Comparison of ENCODE assay signal across 23 mouse cellular contexts in genomic region chr17:26624999-26625398, GRCm38 (mm10). TPM values are rescaled to one million over a fixed set of nuclear protein-coding genes. Genes with fewer than 3 reads are reported as not detected.
A peak's percentile ranks its signal among the peaks of the same experiment; 100 is the strongest.
DNase-seq lines count a peak whose midpoint lies in the region; ATAC-seq and TF ChIP-seq lines count a peak whose summit lies in the region.
"Had no signal": no experiment of that assay in that cellular context is flagged by ENCODE, and none has a peak within 500 bp of the region (broad histone marks: within the 10 kb centered on the region; RNA-seq: fewer than 3 reads in every experiment).

No protein-coding gene starts in this region.

- 43% methylated on average over 10 of the region's 10 CpGs for WGBS in heart, adult 2 months
- WGBS in heart, embryonic 12.5 days, result 86% methylated on average over 10 of the region's 10 CpGs

- no peak for TF ChIP-seq CTCF in heart, adult 2 months (IDR thresholded peaks at IDR 0.05)

- H3K4me3 ChIP-seq in heart, adult 2 months, result no peak overlapping the region
- H3K4me3 ChIP-seq in heart, embryonic 12.5 days, result no peak overlapping the region
- H3K4me3 ChIP-seq: embryonic facial prominence, embryonic 12.5 days; embryonic facial prominence, embryonic 15.5 days; heart, embryonic 15.5 days had no signal

- TF ChIP-seq EP300 in heart, adult 2 months (IDR thresholded peaks at IDR 0.05; ENCODE audit: insufficient read depth, low read depth, low read length), result no peak

- peak; percentile 56 for DNase-seq in adrenal gland, postnatal 10 days
- no peak for DNase-seq in adrenal gland, adult 2 months
- peak; percentile 70 for DNase-seq in gastrocnemius, adult 18-20 months (ENCODE audit: low spot score)
- DNase-seq in gastrocnemius, postnatal 10 days, result no peak
- DNase-seq in heart, adult 2 months, result peak in 1 of 2 experiments; percentile 52
- DNase-seq: cerebellum, adult 11-12 months; cerebellum, adult 9-10 months; cerebellum, postnatal 25 days; forebrain, postnatal 0 days; gastrocnemius, postnatal 25 days; heart, postnatal 4 days; kidney, adult 2 months had no signal

- ATAC-seq in heart, embryonic 12.5 days (ENCODE audit: insufficient number of reproducible peaks, low FRiP score), result no peak
- ATAC-seq in inflammation-experienced regulatory T-cells, adult 6 months, result no peak
- ATAC-seq: activated CD4-positive, CD25-positive, alpha-beta regulatory T cell, adult 4 months; forebrain, embryonic 14.5 days; forebrain, postnatal 0 days; hindbrain, postnatal 0 days; intestine, postnatal 0 days had no signal

- peaks cover 25% of the 10 kb centered on the region for H3K4me1 ChIP-seq in heart, adult 2 months (ENCODE audit: control insufficient read depth, insufficient read depth, low read length)
- H3K4me1 ChIP-seq in heart, embryonic 12.5 days (replicated peaks), result no peaks in the 10 kb centered on the region
- H3K4me1 ChIP-seq: embryonic facial prominence, embryonic 12.5 days had no signal

- H3K79me2 ChIP-seq in heart, adult 2 months (replicated peaks; ENCODE audit: control insufficient read depth, insufficient read depth, low read length), result no peaks in the 10 kb centered on the region

- intact Hi-C loops in heart, adult 2 months (cut with DNase I), result no loop called here

- no peaks in the 10 kb centered on the region for H3K9me3 ChIP-seq in heart, embryonic 12.5 days (replicated peaks)
- H3K9me3 ChIP-seq: embryonic facial prominence, embryonic 12.5 days; embryonic facial prominence, embryonic 15.5 days; heart, embryonic 15.5 days had no signal

- no peaks in the 10 kb centered on the region for H3K27me3 ChIP-seq in heart, adult 2 months (ENCODE audit: control insufficient read depth, insufficient read depth, low read length)
- H3K27me3 ChIP-seq in heart, embryonic 12.5 days (replicated peaks), result no peaks in the 10 kb centered on the region
- H3K27me3 ChIP-seq: embryonic facial prominence, embryonic 12.5 days; embryonic facial prominence, embryonic 15.5 days; heart, embryonic 15.5 days had no signal

- H3K4me2 ChIP-seq in heart, embryonic 12.5 days, result no peak overlapping the region
- H3K4me2 ChIP-seq: embryonic facial prominence, embryonic 12.5 days; embryonic facial prominence, embryonic 15.5 days; heart, embryonic 11.5 days; heart, embryonic 15.5 days; hindbrain, embryonic 14.5 days had no signal

- peak overlapping the region; percentile 34; the same call in 1 of the 2 replicates for H3K27ac ChIP-seq in heart, adult 2 months
- H3K27ac ChIP-seq in heart, embryonic 12.5 days (ENCODE audit: poor library complexity, severe bottlenecking), result no peak overlapping the region
- H3K27ac ChIP-seq: embryonic facial prominence, embryonic 12.5 days; embryonic facial prominence, embryonic 15.5 days; heart, embryonic 15.5 days; hindbrain, embryonic 14.5 days; hindbrain, postnatal 0 days had no signal

- peaks cover 3% of the 10 kb centered on the region; the same call in 1 of the 2 replicates for H3K36me3 ChIP-seq in heart, adult 2 months (ENCODE audit: control insufficient read depth, insufficient read depth, low read length)
- H3K36me3 ChIP-seq in heart, embryonic 12.5 days, result peaks cover 75% of the 10 kb centered on the region

- no peak overlapping the region for H3K9ac ChIP-seq in heart, adult 2 months (ENCODE audit: low read depth, low read length)
- no peak overlapping the region for H3K9ac ChIP-seq in heart, embryonic 12.5 days
- H3K9ac ChIP-seq: embryonic facial prominence, embryonic 12.5 days; embryonic facial prominence, embryonic 15.5 days; forebrain, postnatal 0 days; heart, embryonic 15.5 days; hindbrain, embryonic 14.5 days had no signal

- no peak for TF ChIP-seq POLR2A in heart, adult 2 months (IDR thresholded peaks at IDR 0.05; ENCODE audit: insufficient read depth, low read depth, low read length)

RNA-seq across cellular contexts. Expression of gene Atp6v0e, which starts 38.0 kb away (rescaled TPM):
- total RNA-seq in adrenal gland, postnatal 10 days (2021), result 100 to 1,000 TPM; 180 to 190 TPM
- total RNA-seq in adrenal gland, adult 2 months (2021), result 100 to 1,000 TPM; 213 to 229 TPM
- 193 and 215 TPM in 2 replicates for polyA plus RNA-seq in adrenal gland, adult 2 months (2012; rRNA removed)
- total RNA-seq in gastrocnemius, adult 18-20 months (2021), result 10 to 100 TPM; 41.1 to 44.0 TPM
- 10 to 100 TPM; 44.1 to 46.0 TPM for total RNA-seq in gastrocnemius, postnatal 10 days (2021)
- 10 to 100 TPM; 60.9 to 67.2 TPM for total RNA-seq in heart, adult 2 months (2021)
- polyA plus RNA-seq in heart, adult 2 months (2012; rRNA removed), result 143 and 187 TPM in 2 replicates
- 176 and 193 TPM in 2 replicates for polyA plus RNA-seq in heart, embryonic 12.5 days (2016; fragmentation: Nextera tagmentation; extraction: Ambion mirVana)
- 100 to 1,000 TPM; 402 to 432 (median 418) TPM for polyA plus RNA-seq in inflammation-experienced regulatory T-cells, adult 6 months (2017; shearing (Covaris generic))

Comparison
In these comparisons a context has a peak if more than half of its experiments do, and no peak if none do; other contexts are left out.
1. DNase-seq: peak in adrenal gland, postnatal 10 days (single experiment) and gastrocnemius, adult 18-20 months (single experiment); none in adrenal gland, adult 2 months (single experiment) and gastrocnemius, postnatal 10 days (single experiment).